Mouse (Mus musculus) embryonic fibroblast, embryonic 13.5 days (primary cell): Measurements from ENCODE around the gene Nedd1.

Experiments used
- CTCF ChIP-seq: IDR thresholded peaks from 2 replicates; pipeline ENCODE4 v1.5.1; 2011; ENCODE audit warnings: mild to moderate bottlenecking, control low read depth, low read length, moderate library complexity, borderline replicate concordance; ENCODE audit not compliant: insufficient read depth
- POLR2A ChIP-seq: IDR thresholded peaks from 2 replicates; pipeline ENCODE4 v1.6.1; 2011; ENCODE audit warnings: low read depth, mild to moderate bottlenecking, control low read depth, low read length, moderate library complexity

DNA sequence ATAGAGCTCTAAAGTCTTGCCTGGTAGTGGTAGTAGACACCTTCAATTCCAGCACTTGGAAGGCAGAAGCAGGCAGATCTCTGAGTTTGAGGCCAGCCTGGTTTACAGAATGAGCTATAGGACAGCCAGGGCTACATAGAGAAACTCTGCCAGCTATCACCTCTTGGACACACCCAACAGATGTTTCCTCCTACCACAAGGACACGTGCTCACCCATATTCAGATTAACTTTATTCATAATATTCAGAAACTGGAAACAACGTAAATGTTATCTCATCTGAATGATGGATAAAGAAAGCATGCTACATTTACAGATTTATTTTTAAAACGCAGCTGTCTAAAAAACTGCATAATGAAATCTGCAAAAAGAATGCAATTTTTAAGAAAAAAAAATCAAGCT lies 8.1 kb upstream of the Nedd1 start:
- TF ChIP-seq POLR2A (no peak), CTCF (no peak)
